Mouse (Mus musculus) adrenal gland, adult (tissue): ENCODE data around the gene Lgals2.

Source experiments
- DNase-seq, 2 experiments: peaks; one replicate each; pipeline ENCODE4 v3.0.0; 2022 to 2023; ENCODE audit warnings: low spot score in 1 of 2; ENCODE audit not compliant: inconsistent age in 2 of 2

Lgals2 gene

DNA sequence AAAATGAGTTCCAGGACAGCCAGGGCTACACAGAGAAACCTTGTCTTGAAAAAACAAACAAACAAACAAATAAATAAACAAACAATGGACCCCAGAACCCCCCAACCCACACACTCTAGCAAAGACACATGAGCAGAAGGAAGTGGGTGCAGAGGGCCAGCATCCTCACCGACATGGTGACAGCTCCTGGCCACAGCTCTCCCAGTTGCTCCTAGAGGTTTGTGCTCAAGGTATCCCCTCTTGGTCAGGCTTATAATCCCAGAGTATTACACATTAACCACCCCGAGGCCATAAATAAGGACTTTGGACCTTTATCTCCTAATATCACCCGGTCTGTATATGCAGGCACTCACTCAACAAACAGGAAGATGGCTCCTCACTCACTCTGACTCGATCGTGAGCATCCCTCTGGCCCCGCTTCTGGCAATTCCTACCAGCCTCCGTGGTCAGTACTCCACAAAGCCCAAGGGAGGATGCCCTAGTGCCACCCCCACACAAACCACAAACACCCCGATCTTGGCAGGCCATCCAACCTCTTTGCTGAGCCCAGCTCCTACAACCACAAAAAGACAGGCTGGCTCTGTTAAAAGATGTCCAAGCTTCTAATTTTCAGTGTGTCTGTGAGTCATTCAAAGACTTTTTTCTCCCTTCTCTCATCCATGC lies at the start of gene Lgals2:
Gene Lgals2 (minus strand): TSS at position 227 of the 663 bp plus-strand sequence.
- DNase-seq = no peak

- DNase-seq = peak; percentile 81 to 94
Measured at GRCm38 (mm10) chr15:78903243-78903642, 47.9 kb upstream of the Lgals2 start.

- no peak for DNase-seq
Measured at GRCm38 (mm10) chr15:78901422-78901789, 46.1 kb upstream of the Lgals2 start.

DNA sequence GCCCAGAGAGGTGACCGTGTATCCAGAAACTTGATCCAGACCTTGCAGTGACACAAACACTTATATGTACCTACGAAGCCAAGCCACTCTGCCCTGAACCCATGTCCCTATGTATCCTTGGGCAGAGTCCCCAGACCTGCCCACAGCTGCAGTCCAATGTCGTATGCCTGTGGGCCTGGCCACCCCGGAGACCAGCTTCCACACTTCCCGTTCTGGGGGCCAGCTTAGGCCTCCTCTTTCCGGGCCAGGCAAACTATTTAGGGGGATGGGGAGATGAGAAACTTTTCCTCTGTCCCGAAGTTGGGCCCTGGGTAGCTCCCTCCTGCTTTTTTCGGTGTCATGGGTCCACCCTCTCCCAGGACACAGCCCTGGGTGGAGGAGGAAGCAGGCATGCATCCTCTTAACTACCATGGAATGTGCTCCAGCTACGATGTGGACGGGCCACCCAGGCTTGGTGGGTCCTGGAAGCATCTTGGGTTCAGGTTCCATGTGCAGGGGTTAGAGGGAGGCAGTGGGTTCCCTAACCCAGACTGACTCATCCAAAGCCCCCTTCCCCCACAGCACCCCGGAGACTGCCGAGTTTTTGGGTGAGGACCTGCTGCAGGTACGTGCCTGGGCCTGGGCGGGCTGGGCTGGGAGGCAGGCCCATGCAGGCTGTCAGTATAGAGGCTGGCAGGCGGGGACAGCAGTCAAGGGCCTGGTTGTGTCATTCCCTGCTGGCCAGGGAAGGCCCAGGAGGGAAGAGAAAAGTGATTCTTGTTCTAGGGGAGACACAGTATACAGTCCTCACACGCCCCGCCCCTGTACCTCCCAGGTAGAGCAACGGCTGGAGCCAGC lies 45.5 kb upstream of the Lgals2 start:
- DNase-seq = no peak

DNA sequence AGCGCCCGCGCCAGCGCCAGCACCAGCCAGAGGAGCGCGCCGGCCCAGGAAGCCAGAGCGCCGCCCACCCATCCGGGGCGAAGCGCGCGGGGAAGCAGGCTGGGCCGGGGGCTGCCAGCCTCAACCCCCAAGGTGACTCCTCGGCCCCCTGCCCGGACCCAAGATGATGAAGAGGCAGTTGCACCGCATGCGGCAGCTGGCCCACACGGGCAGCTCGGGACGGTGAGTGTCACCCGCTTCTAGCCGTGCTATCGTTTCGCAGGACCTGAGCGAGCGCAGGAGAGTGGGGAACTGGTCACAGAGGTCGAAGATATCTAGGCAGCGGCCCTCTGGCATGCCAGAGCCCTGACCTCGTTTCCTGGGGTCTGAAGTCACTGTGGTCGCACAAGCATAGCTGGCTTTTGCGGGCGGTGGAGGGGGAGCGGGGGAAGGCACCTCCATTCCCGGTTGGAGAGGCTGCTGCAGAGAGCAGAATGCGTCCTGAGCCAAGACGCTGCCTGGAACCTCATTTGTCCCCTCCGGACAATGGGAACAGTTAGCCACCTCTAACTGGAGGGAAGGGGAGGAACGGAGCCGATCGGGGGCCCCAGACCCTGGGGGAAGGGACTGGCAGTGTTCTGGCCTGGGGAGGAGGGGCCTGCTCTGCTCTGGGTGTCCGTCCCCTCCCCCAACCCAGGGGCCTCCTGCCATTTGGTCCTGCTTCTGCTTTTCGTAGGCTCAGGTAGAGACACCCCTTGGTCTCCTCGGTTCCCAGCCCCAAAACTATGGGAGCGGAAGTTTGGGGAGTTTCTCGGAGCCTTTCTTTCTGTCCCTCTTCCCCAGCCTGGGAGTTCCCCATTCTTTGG lies 44.6 kb upstream of the Lgals2 start, which contains the start of gene Sh3bp1:
Gene Sh3bp1 (plus strand): TSS at position 29 of the 845 bp plus-strand sequence.
- DNase-seq = peak; percentile 77 to 82

DNA sequence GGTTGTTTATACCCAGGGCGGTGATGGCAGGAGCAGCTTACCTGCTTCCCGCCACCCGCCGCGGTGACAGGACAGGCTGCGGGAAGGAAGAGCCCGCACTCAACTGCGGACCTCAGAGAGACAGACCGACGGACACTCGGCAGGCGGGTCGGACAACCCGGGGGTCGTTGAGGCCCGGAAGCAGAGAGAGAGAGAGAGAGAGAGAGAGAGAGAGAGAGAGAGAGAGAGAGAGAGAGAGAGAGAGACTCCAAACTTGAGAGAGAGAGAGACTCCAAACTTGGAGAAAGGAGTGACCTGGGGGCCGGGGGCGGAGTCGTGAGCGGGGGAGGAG lies 44.0 kb upstream of the Lgals2 start, which contains the start of gene Gm49510:
Gene Gm49510 (plus strand): TSS at position 259 of the 331 bp plus-strand sequence.
- no peak for DNase-seq

- no peak for DNase-seq
Measured at GRCm38 (mm10) chr15:78898507-78899001, 43.2 kb upstream of the Lgals2 start.

DNA sequence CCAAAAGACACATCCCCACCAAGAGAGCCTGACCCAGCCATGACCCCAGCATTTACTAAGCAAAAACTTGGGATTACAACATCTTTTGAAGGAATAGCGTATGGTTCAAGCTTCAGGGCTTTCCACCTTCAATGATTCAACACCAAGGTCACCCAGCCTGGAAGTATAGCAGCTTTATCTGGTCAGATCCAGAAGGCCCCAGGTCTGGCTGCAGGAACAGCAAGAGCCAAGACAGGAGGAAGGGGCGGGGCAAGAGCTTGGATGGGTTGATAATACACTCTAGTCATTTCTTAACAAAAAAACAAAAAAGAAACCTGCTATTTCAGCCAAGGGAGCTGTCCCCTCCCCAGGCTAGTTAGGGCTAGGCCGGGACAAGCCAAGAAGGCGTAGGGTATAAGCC lies 42.2 kb upstream of the Lgals2 start:
- peak; percentile 56 to 74 for DNase-seq

GRCm38 (mm10) chr15:78896149-78896548 lies 40.8 kb upstream of the Lgals2 start:
- DNase-seq = peak in 1 of 2 experiments; percentile 37

- peak in 1 of 2 experiments; percentile 45 for DNase-seq
Measured at GRCm38 (mm10) chr15:78895741-78896140, 40.4 kb upstream of the Lgals2 start.

DNA sequence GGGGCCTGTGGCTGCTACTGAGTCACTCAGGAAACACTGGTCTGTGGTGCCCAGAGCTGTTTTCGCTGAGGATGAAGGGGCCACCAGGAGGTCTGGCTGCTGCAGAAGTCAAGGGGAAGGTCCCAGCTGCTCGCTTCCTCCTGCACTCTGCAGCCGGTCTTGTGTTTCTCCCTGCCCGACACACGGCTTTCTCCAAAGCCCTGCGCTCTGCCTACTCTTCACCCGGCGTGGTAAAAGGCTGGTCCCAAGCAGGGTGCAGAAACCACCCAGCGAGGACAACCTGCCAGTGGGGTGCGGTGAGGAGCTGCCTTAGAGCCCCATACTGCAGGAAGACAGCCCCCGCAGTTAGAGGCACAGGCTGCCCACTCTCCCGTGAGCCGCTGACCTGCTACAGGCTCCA lies 39.4 kb upstream of the Lgals2 start:
- peak in 1 of 2 experiments; percentile 35 for DNase-seq

DNA sequence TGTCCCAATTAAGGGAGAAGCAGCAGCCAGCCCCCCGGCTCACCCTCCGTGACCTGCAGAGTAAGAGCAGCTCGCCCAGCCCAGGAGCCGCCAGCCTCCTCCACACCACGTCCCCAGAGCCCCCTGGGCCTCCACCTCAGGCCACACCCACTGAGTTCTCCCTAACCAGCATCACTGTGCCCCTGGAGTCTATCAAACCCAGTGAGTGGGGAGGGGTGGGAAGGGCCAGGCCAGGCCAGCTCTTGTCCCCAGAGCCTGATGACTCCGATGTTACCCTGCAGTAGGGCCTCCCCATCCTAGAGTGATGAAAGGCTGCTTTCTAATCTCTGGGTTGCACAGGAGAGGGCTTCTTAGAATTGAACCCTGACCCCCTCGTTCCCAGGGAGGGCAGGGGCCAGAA lies 37.1 kb upstream of the Lgals2 start:
- DNase-seq = no peak

GRCm38 (mm10) chr15:78889401-78889853 lies 34.1 kb upstream of the Lgals2 start:
- no peak for DNase-seq

DNA sequence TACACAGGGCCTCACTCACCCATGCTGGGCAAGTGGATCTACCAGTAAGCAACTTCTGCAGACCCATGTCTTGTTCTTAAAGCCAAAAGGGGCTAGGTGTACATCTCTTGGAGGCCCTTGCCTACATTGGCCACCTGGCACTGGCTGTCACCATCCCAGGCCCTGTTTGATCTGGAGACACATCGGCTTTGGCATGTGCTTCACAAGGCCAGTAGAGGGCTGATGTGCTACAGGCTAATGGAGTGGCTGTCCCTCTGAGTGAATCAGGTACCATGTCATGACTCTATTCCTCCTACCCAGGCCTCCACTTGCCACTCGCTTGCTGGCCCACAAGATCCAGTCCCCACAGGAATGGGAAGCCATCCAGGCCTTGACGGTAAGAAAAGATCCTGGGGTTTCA lies 26.5 kb upstream of the Lgals2 start:
- DNase-seq = no peak

DNA sequence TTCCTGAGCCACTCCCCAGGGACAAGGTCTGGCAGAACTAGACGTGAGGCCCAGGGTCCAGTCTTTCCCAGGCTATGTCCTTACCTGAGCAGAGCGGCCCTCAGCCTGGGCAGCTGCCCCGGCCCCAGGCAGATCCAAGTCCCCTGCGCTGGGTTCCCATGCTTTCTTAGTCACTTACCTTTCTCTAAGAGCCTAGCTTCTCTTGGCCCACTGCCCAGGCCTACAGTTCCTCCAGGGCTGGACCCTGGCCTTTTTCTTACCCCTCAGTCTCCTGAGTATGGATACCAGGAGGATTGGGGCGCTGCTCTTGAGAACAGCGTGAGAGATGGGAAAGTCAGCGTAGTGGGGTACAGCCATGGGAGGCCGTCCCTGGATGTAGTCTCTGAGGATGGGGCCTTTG lies 25.1 kb upstream of the Lgals2 start:
- no peak for DNase-seq

DNA sequence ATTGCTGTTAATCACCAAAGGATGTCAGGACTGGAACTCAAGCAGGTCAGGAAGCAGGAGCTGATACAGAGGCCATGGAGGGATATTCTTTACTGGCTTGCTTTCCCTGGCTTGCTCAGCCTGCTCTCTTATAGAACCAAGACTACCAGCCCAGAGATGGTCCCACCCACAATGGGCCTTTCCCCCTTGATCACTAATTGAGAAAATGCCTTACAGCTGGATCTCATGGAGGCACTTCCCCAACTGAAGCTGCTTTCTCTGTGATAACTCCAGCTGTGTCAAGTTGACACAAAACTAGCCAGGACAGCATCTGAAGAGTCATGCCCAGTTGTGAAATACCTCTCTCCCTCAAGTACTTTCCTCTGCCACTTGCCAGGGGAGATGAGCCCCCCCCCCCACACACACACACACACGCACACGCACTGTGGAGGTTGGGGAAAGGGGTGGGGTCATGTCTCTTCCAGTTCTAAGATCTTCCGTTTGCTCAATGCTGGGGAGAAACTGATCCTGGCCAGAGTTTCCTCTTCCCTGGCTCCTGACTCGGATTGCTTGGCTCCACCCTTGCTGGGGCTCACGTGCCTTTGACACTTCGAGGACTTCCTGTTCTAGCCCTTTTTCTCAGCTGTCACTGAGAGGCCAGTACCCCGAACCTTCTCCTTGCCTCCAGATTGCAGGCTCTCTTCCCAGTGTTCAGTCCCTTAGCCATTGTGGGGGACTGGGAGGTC lies 23.6 kb upstream of the Lgals2 start:
- peak in 1 of 2 experiments; percentile 58 for DNase-seq

GRCm38 (mm10) chr15:78877810-78878390 lies 22.6 kb upstream of the Lgals2 start:
- no peak for DNase-seq

DNA sequence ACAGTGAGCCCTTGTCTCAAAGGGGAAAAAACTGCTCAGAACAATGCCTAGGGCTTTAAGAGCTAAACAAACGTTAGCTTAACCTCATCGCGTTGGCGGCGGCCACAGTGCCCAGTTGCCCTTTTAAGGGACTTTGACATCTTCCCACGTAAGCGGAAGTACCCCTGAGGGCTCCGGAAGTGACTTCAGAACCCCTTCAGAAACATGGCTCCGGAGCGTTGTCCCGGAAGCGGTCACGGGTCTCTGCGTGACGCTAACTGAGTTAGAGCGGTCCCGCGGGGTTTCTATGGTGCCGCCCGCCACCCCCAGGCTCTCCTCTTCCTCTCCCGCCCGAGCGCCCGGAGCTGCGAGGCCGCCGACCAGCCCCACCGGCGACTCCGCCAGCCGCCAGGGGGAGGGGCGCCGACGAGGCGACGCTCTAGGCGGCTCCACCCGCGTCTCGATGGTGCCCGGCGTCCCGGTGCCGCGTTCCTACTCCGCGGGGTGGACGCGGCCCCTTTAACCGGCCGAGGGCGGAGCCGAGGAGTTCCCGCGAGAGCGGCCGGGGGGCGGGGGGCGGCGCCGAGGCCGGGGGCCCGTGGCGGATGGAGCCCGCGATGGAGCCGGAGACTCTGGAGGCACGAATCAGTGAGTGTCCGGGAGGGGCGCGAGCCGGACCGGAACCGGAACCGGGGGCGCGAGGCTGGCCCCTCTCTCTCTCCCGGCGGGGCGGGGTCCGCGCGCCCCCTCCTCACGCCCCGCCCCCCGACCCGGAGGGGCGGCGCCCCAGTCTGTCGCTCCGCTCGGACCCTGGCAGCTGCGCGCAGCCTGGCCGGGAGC lies 21.9 kb upstream of the Lgals2 start, which contains the start of gene Gga1:
Gene Gga1 (plus strand): TSS at position 200 of the 819 bp plus-strand sequence.
- DNase-seq = peak; percentile 96 to 99

DNA sequence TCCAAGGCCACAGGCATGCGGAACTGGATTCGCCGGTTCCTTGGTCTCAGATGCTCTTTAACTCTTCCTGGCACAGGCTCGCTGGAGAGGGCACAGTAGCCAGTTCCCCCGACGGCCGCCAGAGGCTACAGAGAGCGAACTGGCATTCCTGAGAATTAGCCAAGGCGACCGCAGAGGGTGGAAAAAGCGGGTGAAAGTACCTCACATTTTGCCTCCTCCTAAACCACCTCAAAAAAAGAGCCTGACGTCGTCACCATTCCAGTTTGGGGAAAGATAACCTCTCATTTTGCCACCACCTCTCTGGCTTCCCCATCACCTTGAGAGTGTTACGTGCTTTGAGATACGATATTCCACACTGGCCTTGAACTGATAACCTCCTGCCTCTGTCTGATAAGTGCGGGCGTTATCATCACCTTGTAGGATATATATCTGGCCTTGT lies 20.9 kb upstream of the Lgals2 start:
- peak; percentile 86 to 94 for DNase-seq
